Comparison of ENCODE assay signal across 35 mouse cellular contexts in the genomic region with DNA sequence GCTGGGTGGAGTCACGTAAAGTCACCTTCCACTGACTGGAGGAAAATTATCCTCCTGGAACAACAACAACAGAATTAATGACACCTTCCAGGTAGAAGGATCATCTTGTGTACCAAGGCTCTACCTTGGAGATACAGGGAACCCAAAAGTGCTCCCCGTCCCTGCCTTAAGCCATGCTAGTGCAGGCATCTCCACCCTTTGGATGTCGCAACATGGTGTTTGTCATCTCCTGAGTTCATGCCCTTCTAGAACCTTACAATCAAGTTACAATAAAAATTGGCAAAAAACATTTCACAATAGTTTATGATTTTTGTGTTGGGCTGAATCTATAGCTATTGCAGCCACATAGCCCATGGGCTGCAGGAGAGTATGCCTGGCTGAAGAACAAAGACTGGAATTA.
"Had no signal": no experiment of that assay in that cellular context is flagged by ENCODE, and none has a peak within 500 bp of the region (broad histone marks: within the 10 kb centered on the region; RNA-seq: fewer than 3 reads in every experiment).

No protein-coding gene starts in this region.

- H3K4me1 ChIP-seq: hindbrain, embryonic 10.5 days; hindbrain, embryonic 12.5 days; hindbrain, embryonic 13.5 days; hindbrain, embryonic 15.5 days had no signal

- ATAC-seq: hindbrain, embryonic 16.5 days; hindbrain, postnatal 0 days; inflammation-experienced regulatory T-cells, adult 6 months; intestine, embryonic 15.5 days; intestine, embryonic 16.5 days; intestine, postnatal 0 days had no signal

- DNase-seq: heart, postnatal 10 days; heart, postnatal 14 days; heart, postnatal 36 days; heart, postnatal 4 days; kidney, adult 11 months; kidney, adult 18-20 months; kidney, adult 2 months; kidney, adult 8-10 months; kidney, adult 9 months; kidney, postnatal 10 days; kidney, postnatal 14 days; kidney, postnatal 25 days; kidney, postnatal 36 days; kidney, postnatal 4 days; layer of hippocampus, adult 9-11 months; layer of hippocampus, postnatal 36 days had no signal

- H3K36me3 ChIP-seq: heart, embryonic 10.5 days; heart, embryonic 12.5 days; heart, embryonic 13.5 days; heart, embryonic 15.5 days; hindbrain, embryonic 10.5 days; hindbrain, embryonic 12.5 days; hindbrain, embryonic 13.5 days; hindbrain, embryonic 15.5 days; intestine, embryonic 15.5 days; kidney, embryonic 15.5 days had no signal

- H3K27ac ChIP-seq: heart, embryonic 10.5 days; heart, embryonic 13.5 days; heart, embryonic 15.5 days; hindbrain, embryonic 10.5 days; hindbrain, embryonic 12.5 days; hindbrain, embryonic 13.5 days; hindbrain, embryonic 14.5 days; hindbrain, embryonic 15.5 days; hindbrain, postnatal 0 days; intestine, embryonic 15.5 days; kidney, embryonic 15.5 days; kidney, postnatal 0 days; layer of hippocampus, adult 2 months had no signal

- H3K4me2 ChIP-seq: heart, embryonic 11.5 days; heart, embryonic 12.5 days; heart, embryonic 13.5 days; heart, embryonic 15.5 days; hindbrain, embryonic 12.5 days; hindbrain, embryonic 13.5 days; hindbrain, embryonic 14.5 days; hindbrain, embryonic 15.5 days; intestine, embryonic 15.5 days; kidney, embryonic 15.5 days had no signal

- H3K9me3 ChIP-seq: heart, embryonic 10.5 days; heart, embryonic 12.5 days; heart, embryonic 13.5 days; heart, embryonic 15.5 days; hindbrain, embryonic 10.5 days; hindbrain, embryonic 12.5 days; hindbrain, embryonic 13.5 days; hindbrain, embryonic 15.5 days; intestine, embryonic 15.5 days; kidney, embryonic 15.5 days had no signal

- H3K27me3 ChIP-seq: heart, embryonic 12.5 days; heart, embryonic 13.5 days; heart, embryonic 15.5 days; hindbrain, embryonic 12.5 days; hindbrain, embryonic 13.5 days; hindbrain, embryonic 15.5 days; intestine, embryonic 15.5 days; kidney, embryonic 15.5 days had no signal

- H3K9ac ChIP-seq: heart, embryonic 12.5 days; heart, embryonic 13.5 days; heart, embryonic 15.5 days; hindbrain, embryonic 12.5 days; hindbrain, embryonic 13.5 days; hindbrain, embryonic 14.5 days; hindbrain, embryonic 15.5 days; intestine, embryonic 15.5 days; kidney, embryonic 15.5 days had no signal

- H3K4me3 ChIP-seq: heart, embryonic 10.5 days; heart, embryonic 12.5 days; heart, embryonic 13.5 days; heart, embryonic 15.5 days; hindbrain, embryonic 10.5 days; hindbrain, embryonic 12.5 days; hindbrain, embryonic 13.5 days; hindbrain, embryonic 15.5 days; intestine, embryonic 15.5 days; kidney, embryonic 15.5 days; layer of hippocampus, adult 2 months had no signal
